ENCODE assay signal across 9 mouse cellular contexts in the genomic region with DNA sequence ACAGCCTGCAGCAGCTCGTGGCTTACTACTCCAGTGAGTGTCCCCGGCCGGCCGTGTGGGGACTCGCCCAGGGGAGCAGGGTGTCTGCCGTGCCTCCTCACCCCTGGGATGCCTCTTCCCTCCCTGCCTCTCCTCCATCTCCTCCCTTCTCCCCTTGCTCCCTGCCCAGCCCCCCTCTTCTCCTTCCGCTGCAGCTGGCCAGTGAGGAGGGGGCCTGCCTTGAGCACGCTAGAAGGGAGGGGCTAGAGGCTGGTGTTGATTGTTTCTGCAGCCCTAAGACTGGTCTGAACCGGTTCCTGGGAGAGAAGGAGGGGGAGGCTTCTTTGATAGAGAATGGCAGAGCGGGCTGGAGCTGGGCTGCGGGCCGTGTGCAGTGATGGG. TPM values are rescaled to one million over a fixed set of nuclear protein-coding genes. Genes with fewer than 3 reads are reported as not detected.
DNase-seq lines count a peak whose midpoint lies in the region; ATAC-seq lines count a peak whose summit lies in the region.
"Had no signal": no experiment of that assay in that cellular context is flagged by ENCODE, and none has a peak within 500 bp of the region (broad histone marks: within the 10 kb centered on the region; RNA-seq: fewer than 3 reads in every experiment).

No protein-coding gene starts in this region.

- H3K4me1 ChIP-seq in embryonic facial prominence, embryonic 15.5 days = peaks cover 49% of the 10 kb centered on the region
- peaks cover 63% of the 10 kb centered on the region for H3K4me1 ChIP-seq in limb, embryonic 12.5 days (replicated peaks)
- peaks cover 40% of the 10 kb centered on the region for H3K4me1 ChIP-seq in stomach, embryonic 16.5 days (ENCODE audit: control insufficient read depth, insufficient read depth, low read length)
- H3K4me1 ChIP-seq: liver, embryonic 15.5 days had no signal

- H3K4me2 ChIP-seq in embryonic facial prominence, embryonic 15.5 days (replicated peaks) = peak overlapping the region; percentile 12; the same call in 1 of the 2 replicates
- peak overlapping the region; percentile 37 for H3K4me2 ChIP-seq in limb, embryonic 12.5 days
- peak overlapping the region; percentile 36; the same call in 1 of the 2 replicates for H3K4me2 ChIP-seq in stomach, embryonic 16.5 days (ENCODE audit: low read depth, low read length)
- H3K4me2 ChIP-seq: liver, embryonic 15.5 days had no signal

- H3K36me3 ChIP-seq in embryonic facial prominence, embryonic 15.5 days = peaks cover 49% of the 10 kb centered on the region
- H3K36me3 ChIP-seq in limb, embryonic 12.5 days = peaks cover 80% of the 10 kb centered on the region
- H3K36me3 ChIP-seq in stomach, embryonic 16.5 days (ENCODE audit: control insufficient read depth, insufficient read depth, low read length) = peaks cover 19% of the 10 kb centered on the region; the same call in 1 of the 2 replicates
- H3K36me3 ChIP-seq: liver, embryonic 15.5 days had no signal

- peak; percentile 83 for ATAC-seq in embryonic facial prominence, embryonic 15.5 days (ENCODE audit: insufficient number of reproducible peaks, low FRiP score, low TSS enrichment, low read depth)
- ATAC-seq in limb, embryonic 12.5 days (ENCODE audit: insufficient number of reproducible peaks, insufficient read depth, low FRiP score, low TSS enrichment, low read depth) = peak; percentile 90
- ATAC-seq in stomach, embryonic 16.5 days (ENCODE audit: insufficient read depth, low FRiP score) = peak; percentile 91
- ATAC-seq in megakaryocyte-erythroid progenitor cell, adult 5-6 weeks (replicated peaks; ENCODE audit: low FRiP score, low TSS enrichment, poor library complexity, severe bottlenecking) = no peak

- H3K4me3 ChIP-seq in embryonic facial prominence, embryonic 15.5 days (replicated peaks) = no peak overlapping the region
- H3K4me3 ChIP-seq in limb, embryonic 12.5 days (replicated peaks) = peak overlapping the region; percentile 8; the same call in 1 of the 2 replicates
- 0 out of 2 replicates have a peak overlapping the region, but pooled peaks have one; percentile 4 for H3K4me3 ChIP-seq in stomach, embryonic 16.5 days (replicated peaks; ENCODE audit: low read length)
- H3K4me3 ChIP-seq: liver, embryonic 15.5 days had no signal

- H3K27me3 ChIP-seq in embryonic facial prominence, embryonic 15.5 days = no peaks in the 10 kb centered on the region
- no peaks in the 10 kb centered on the region for H3K27me3 ChIP-seq in limb, embryonic 12.5 days
- no peaks in the 10 kb centered on the region for H3K27me3 ChIP-seq in stomach, embryonic 16.5 days (ENCODE audit: control insufficient read depth, insufficient read depth, low read length)
- H3K27me3 ChIP-seq: liver, embryonic 15.5 days had no signal

- no peak overlapping the region; the same call in 1 of the 2 replicates for H3K9ac ChIP-seq in embryonic facial prominence, embryonic 15.5 days
- H3K9ac ChIP-seq in limb, embryonic 12.5 days (replicated peaks) = peak overlapping the region; percentile 48
- H3K9ac ChIP-seq in stomach, embryonic 16.5 days (ENCODE audit: low read length) = peak overlapping the region; percentile 63
- H3K9ac ChIP-seq: liver, embryonic 15.5 days had no signal

- no peaks in the 10 kb centered on the region for H3K9me3 ChIP-seq in embryonic facial prominence, embryonic 15.5 days (replicated peaks)
- no peaks in the 10 kb centered on the region for H3K9me3 ChIP-seq in limb, embryonic 12.5 days
- H3K9me3 ChIP-seq in stomach, embryonic 16.5 days (replicated peaks; ENCODE audit: control insufficient read depth, low read length) = no peaks in the 10 kb centered on the region
- H3K9me3 ChIP-seq: liver, embryonic 15.5 days had no signal

- peak; percentile 39 for DNase-seq in layer of hippocampus, adult 11-12 months (ENCODE audit: low spot score)
- DNase-seq in layer of hippocampus, postnatal 25 days (ENCODE audit: extremely low spot score in 1 of 2, low spot score in 1 of 2) = no peak
- DNase-seq in R1 (ENCODE audit: low read depth, low spot score) = peak; percentile 97
- DNase-seq in T-cell, adult 2 months (ENCODE audit: low spot score) = no peak

- 7% methylated on average over 12 of the region's 12 CpGs for WGBS in embryonic facial prominence, embryonic 15.5 days
- WGBS in limb, embryonic 12.5 days = 3% methylated on average over 12 of the region's 12 CpGs
- 6% methylated on average over 12 of the region's 12 CpGs for WGBS in stomach, embryonic 16.5 days

- H3K27ac ChIP-seq in embryonic facial prominence, embryonic 15.5 days (replicated peaks) = peak overlapping the region; percentile 85
- peak overlapping the region; percentile 96 for H3K27ac ChIP-seq in limb, embryonic 12.5 days
- peak overlapping the region; percentile 92 for H3K27ac ChIP-seq in stomach, embryonic 16.5 days (ENCODE audit: low read length)
- H3K27ac ChIP-seq: liver, embryonic 15.5 days had no signal

RNA-seq across cellular contexts. Expression of gene Src, which starts 46.5 kb away (rescaled TPM):
- total RNA-seq in layer of hippocampus, postnatal 25 days (2021) = 100 to 1,000 TPM; 144 to 147 TPM
- 20.7 and 21.3 TPM in 2 replicates for polyA plus RNA-seq in embryonic facial prominence, embryonic 15.5 days (2015; fragmentation: Nextera tagmentation; extraction: Ambion mirVana)
- polyA plus RNA-seq in limb, embryonic 12.5 days (2016; fragmentation: Nextera tagmentation; extraction: Ambion mirVana) = 30.3 and 35.3 TPM in 2 replicates
- polyA plus RNA-seq in stomach, embryonic 16.5 days (2015; fragmentation: Nextera tagmentation; extraction: Ambion mirVana) = 12.1 and 14.7 TPM in 2 replicates
- 0.42 TPM in 1 of 2 replicates, not detected in the other for total RNA-seq in megakaryocyte-erythroid progenitor cell, adult 5-6 weeks (2014; fragmentation: Nextera tagmentation)
- total RNA-seq in megakaryocyte-erythroid progenitor cell, adult 5-6 weeks (2017) = 0.75 and 1.3 TPM in 2 replicates

Comparison
In these comparisons a context has a peak if more than half of its experiments do, and no peak if none do; other contexts are left out.
1. DNase-seq: peak in layer of hippocampus, adult 11-12 months (single experiment) and R1 (single experiment); none in layer of hippocampus, postnatal 25 days (0 of 2) and T-cell, adult 2 months (single experiment).
2. Peak in every context shown above with its lines, with median percentiles within 50 percentile points of each other: H3K27ac ChIP-seq and H3K4me2 ChIP-seq.